In genomic region chr7:116333713-116334668, GRCm38 (mm10) we compare ENCODE assay signal across 8 mouse cellular contexts. TPM values are rescaled to one million over a fixed set of nuclear protein-coding genes. Genes with fewer than 3 reads are reported as not detected.
DNase-seq lines count a peak whose midpoint lies in the region; ATAC-seq and TF ChIP-seq lines count a peak whose summit lies in the region.

TSS of gene Rps13 (minus strand) at chr7:116334195.

- peak within 1 kb of the TSS; percentile 99 for H3K9ac ChIP-seq in forebrain, postnatal 0 days
- H3K9ac ChIP-seq in lung, embryonic 15.5 days, result peak within 1 kb of the TSS; percentile 97

- H3K9me3 ChIP-seq in G1E (replicated peaks), result no peaks in the 10 kb centered on the region
- H3K9me3 ChIP-seq in forebrain, postnatal 0 days (ENCODE audit: low read length), result no peaks in the 10 kb centered on the region
- H3K9me3 ChIP-seq in lung, embryonic 15.5 days, result no peaks in the 10 kb centered on the region

- H3K27ac ChIP-seq in forebrain, postnatal 0 days (ENCODE audit: low read depth, low read length), result peak within 1 kb of the TSS; percentile 91
- H3K27ac ChIP-seq in lung, embryonic 15.5 days, result peak within 1 kb of the TSS; percentile 83

- peaks cover 41% of the 10 kb centered on the region for H3K36me3 ChIP-seq in G1E (replicated peaks)
- peaks cover 26% of the 10 kb centered on the region for H3K36me3 ChIP-seq in forebrain, postnatal 0 days (ENCODE audit: insufficient read depth)
- H3K36me3 ChIP-seq in lung, embryonic 15.5 days, result peaks cover 36% of the 10 kb centered on the region

- no peaks in the 10 kb centered on the region for H3K27me3 ChIP-seq in G1E (ENCODE audit: insufficient read depth, low read length)
- no peaks in the 10 kb centered on the region for H3K27me3 ChIP-seq in forebrain, postnatal 0 days (ENCODE audit: insufficient read depth, low read length)
- H3K27me3 ChIP-seq in lung, embryonic 15.5 days, result no peaks in the 10 kb centered on the region

- peak within 1 kb of the TSS; percentile 92 for H3K4me3 ChIP-seq in G1E (ENCODE audit: low read depth, low read length)
- H3K4me3 ChIP-seq in forebrain, postnatal 0 days (ENCODE audit: low read depth, low read length), result peak within 1 kb of the TSS; percentile 91
- peak within 1 kb of the TSS; percentile 82 for H3K4me3 ChIP-seq in lung, embryonic 15.5 days

- H3K4me2 ChIP-seq in forebrain, postnatal 0 days (ENCODE audit: low read depth), result peak within 1 kb of the TSS; percentile 85
- H3K4me2 ChIP-seq in lung, embryonic 15.5 days, result peak within 1 kb of the TSS; percentile 67

- ATAC-seq in G1E (ENCODE audit: extremely low read depth, insufficient number of reproducible peaks, low FRiP score, poor library complexity, severe bottlenecking), result peak; percentile 95
- peak; percentile 99 for ATAC-seq in forebrain, postnatal 0 days
- peak; percentile 99 for ATAC-seq in lung, embryonic 15.5 days (ENCODE audit: borderline replicate concordance, extremely low read depth, low FRiP score, low TSS enrichment)

- peaks cover 18% of the 10 kb centered on the region for H3K4me1 ChIP-seq in G1E (ENCODE audit: insufficient read depth, low read depth, low read length)
- no peaks in the 10 kb centered on the region for H3K4me1 ChIP-seq in forebrain, postnatal 0 days (ENCODE audit: insufficient read depth)
- H3K4me1 ChIP-seq in lung, embryonic 15.5 days, result peaks cover 24% of the 10 kb centered on the region

- no peak for TF ChIP-seq CTCF in G1E (IDR thresholded peaks at IDR 0.05; ENCODE audit: low read depth, low read length)
- TF ChIP-seq CTCF in forebrain, postnatal 0 days (IDR thresholded peaks at IDR 0.05; ENCODE audit: low read depth), result no peak

- under 1% methylated on average over 77 of the region's 78 CpGs for WGBS in forebrain, postnatal 0 days
- under 1% methylated on average over 78 of the region's 78 CpGs for WGBS in lung, embryonic 15.5 days

- peak; percentile 82 for DNase-seq in G1E (ENCODE audit: low spot score)
- peak; percentile 98 for DNase-seq in cerebellum, adult 18-20 months
- peak; percentile 98 for DNase-seq in forebrain, postnatal 0 days
- DNase-seq in heart, postnatal 4 days, result peak; percentile 98
- peak; percentile 97 for DNase-seq in layer of hippocampus, adult 8-10 months (ENCODE audit: low spot score in 2 of 2)
- DNase-seq in ovary, adult 18-20 months (ENCODE audit: low spot score), result peak; percentile 94
- DNase-seq in thymus, postnatal 0 days (ENCODE audit: low spot score), result peak; percentile 97

RNA-seq across cellular contexts. Expression of gene Rps13, which starts in this region (rescaled TPM):
- total RNA-seq in G1E (2014; fragmentation: Nextera tagmentation) (666 and 739 TPM in 2 replicates), G1E (2017) (2,275 and 3,588 TPM in 2 replicates)
- polyA plus RNA-seq in G1E (2012), result 2,567 and 2,962 TPM in 2 replicates
- 588 and 1,020 TPM in 2 replicates for total RNA-seq in forebrain, postnatal 0 days (2014; rRNA removed)
- polyA plus RNA-seq in forebrain, postnatal 0 days (2015; fragmentation: Nextera tagmentation; extraction: Ambion mirVana), result 505 and 644 TPM in 2 replicates
- 100 to 1,000 TPM; 450 to 451 TPM for total RNA-seq in heart, postnatal 4 days (2021)
- total RNA-seq in layer of hippocampus, adult 8-10 months (2022), result 100 to 1,000 TPM; 196 to 267 (median 243) TPM
- 732 and 837 TPM in 2 replicates for polyA plus RNA-seq in lung, embryonic 15.5 days (2015; fragmentation: Nextera tagmentation; extraction: Ambion mirVana)
- 1,259 and 1,312 TPM in 2 replicates for polyA plus RNA-seq in thymus, postnatal 0 days (2015; fragmentation: Nextera tagmentation; extraction: Ambion mirVana)

Comparison
In these comparisons a context has a peak if more than half of its experiments do, and no peak if none do; other contexts are left out.
1. Peak in every context shown above with its lines: DNase-seq, ATAC-seq, H3K4me3 ChIP-seq and H3K27ac ChIP-seq.